Mouse (Mus musculus): ENCODE results near the gene Gm42957.
"Not testable (repeated sequence)": the region's sequence is repeated elsewhere in the genome, so short reads cannot be mapped to it uniquely, and the experiment has no call there.

Gm42957 gene

DNA sequence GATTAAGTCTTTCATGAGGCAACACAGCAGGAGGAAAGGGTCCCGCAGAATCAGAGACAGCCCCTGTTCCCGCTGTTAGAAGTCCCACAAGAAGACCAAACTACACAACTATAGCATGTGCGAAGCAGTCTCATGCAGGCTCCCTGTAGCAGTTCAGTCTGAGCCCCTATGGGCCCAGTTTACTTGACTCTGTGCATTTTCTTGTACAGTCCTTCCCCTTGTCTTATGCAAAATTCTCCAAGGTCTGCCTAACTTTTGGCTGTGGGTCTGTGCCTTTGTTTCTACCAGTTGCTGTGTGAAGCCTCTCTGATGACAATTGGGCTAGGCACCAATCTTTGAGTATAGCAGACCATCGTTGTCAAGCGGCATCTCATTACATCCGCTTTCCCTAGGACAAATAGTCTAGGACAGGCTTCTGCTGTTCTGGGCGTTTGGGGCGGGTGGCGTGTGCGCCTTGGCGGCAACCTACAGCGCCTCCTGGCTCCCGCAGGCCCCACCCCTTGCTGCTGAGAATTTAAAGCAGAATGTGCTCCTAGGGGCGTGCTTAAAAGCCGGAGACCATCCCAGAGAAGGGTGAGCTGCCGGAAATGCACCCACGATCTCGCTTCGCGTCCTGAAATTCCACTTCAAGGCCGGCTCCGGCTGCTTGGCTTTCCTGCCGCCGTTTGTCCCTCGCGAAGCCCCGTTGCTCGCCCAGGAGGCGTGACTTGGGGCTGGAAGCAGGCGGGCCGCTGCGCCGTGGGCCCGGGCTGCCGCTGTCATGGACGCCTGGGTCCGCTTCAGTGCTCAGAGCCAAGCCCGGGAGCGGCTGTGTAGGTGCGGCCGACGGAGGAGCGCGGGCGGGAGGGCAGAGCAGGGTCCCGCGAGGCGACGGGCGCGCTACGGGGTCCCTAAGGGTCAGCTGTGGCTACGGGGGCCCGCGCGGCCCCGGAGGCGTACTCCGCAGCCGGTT lies at the start of gene Gm42957, which contains the start of gene Pex11b:
Gene Gm42957 (plus strand): TSS at position 547 of the 952 bp plus-strand sequence.
Gene Pex11b (plus strand): TSS at position 449 of the 952 bp plus-strand sequence.
- peak; percentile 80 to 82 for DNase-seq (ENCODE audit: low spot score in 2 of 2)

DNA sequence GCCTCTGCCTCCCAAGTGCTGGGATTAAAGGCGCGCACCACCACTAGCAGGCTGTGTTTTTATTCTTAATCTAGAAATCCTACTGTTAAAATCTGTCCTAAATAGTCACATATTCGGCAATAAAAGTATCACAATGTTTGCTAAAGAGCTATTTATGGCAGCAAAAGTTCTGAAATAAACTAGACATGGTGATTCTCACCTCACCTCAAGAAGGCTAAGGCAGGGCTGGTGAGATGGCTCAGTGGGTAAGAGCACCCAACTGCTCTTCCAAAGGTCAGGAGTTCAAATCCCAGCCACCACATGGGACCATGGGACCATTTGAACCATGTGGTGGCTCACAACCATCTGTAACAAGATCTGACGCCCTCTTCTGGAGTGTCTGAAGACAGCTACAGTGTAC lies 44.6 kb upstream of the Gm42957 start:
- no peak for DNase-seq (ENCODE audit: low spot score in 2 of 2)

DNA sequence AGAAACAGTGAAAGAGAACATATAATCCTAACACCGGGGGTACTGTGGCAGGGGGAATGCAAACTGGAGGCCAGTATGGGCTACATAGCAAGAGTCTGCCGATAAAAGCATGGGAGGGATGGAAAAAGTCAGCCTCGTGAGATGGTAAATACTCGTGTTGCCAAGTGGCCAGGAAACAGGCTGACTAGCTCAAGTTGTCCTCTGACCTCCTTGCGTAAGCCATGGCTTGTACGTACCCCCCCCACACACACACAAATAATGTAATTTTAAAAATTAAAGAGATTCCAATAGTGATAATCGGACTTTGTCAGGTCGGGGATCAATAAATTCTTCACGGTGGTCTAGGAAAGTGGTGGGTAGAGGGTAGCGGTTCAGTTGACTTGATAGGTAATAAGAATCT lies 41.9 kb upstream of the Gm42957 start:
- no peak for DNase-seq (ENCODE audit: low spot score in 2 of 2)

DNA sequence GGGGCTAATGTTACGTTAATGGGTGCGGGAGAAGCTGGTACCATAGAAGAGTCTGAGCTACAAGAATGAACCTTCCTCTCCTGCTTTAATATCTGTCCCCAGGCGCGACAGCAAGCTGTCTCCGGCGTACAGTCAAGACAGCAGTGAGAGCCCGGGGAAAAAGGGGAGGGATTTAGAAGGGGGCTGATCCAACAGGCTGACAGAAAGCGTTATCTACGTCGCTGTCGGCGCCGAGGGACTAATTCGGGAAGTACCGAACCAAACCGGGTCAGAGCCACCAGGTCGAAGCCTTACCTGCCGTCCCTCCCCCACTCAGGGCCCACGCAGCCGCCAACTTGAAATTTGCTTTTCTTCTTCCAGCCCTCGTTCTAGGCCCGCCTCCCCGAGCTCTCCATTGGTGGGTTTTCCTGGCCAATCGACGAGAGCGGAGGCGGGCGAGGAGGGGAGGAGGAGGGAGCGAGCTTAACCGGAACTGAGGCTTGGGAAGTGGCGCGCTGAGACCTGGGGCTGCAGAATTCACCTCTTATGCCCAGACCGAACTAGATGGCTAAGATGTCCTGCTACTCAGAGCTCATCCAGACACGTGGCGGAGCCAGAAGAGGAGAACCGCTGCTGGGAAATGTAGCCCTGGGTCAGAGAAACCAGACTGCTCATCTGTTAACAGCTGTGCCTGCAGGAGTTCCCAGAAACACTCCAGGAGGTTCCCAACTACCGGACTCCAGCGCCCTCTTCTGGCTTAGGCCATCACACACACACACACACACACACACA lies 41.3 kb upstream of the Gm42957 start, which contains the start of gene Polr3gl:
Gene Polr3gl (minus strand): TSS at position 392 of the 771 bp plus-strand sequence.
- peak; percentile 82 to 90 for DNase-seq (ENCODE audit: low spot score in 2 of 2)

DNA sequence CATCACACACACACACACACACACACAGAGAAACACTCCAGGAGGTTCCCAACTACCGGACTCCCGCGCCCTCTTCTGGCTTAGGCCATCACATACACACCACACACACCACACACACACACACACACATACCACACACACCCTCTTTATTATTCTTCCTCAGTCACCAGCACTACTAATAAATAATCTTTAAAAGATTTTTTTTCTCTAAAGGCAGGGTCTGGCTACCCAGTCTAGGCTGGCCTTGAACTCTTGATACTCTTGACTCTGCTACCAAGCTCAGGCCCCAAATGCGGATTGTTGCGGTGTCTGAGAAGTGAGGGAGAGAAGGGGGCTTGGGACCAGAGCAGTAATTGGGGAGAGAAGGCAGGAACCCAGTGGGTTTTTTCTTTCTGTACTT lies 40.4 kb upstream of the Gm42957 start:
- no peak for DNase-seq (ENCODE audit: low spot score in 2 of 2)

DNA sequence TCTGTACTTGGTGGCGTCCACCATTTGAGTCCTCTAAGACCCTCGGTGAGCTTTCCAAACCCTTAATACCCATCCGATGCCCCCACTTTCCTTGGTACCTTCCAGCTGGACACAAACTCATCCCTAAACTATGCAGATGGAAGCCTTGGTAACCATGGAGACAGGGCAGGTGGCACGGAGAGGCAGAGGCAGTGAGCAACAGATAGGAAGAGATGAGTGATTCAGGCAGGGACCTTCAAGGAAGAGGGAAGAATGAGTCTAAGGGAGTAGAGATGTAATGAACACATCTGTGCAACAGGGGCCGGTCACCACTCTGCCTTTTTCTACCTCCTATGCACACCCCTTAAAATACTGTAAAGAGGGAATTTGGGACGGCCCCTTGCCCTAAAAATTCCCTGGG lies 39.6 kb upstream of the Gm42957 start:
- no peak for DNase-seq (ENCODE audit: low spot score in 2 of 2)

DNA sequence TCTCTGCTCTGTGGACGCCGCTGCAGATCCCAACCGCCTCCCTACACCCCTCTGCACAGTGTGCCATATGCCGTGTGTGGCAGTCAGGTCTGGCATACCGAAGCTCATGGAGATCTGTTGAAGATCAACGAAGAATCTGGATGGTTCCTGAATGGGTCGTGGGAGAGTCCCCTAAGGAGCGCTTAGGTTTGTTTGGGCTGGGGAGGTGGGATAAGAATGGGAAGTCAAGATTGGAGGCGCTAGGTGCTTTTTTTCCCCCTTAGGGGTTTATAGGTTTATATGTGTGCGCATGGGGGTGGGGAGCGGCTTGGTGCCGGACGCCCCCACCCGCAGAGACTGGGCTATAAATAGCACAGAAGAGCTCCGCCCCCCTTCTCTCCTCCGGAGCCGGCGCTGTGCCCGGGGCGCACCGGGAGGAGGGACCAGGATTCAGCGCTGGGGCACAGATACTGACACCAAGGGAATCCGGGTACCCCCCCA lies 39.0 kb upstream of the Gm42957 start, which contains the start of gene Ankrd34a:
Gene Ankrd34a (plus strand): TSS at position 409 of the 480 bp plus-strand sequence.
- DNase-seq (ENCODE audit: low spot score in 2 of 2), result peak in 1 of 2 experiments; percentile 24

DNA sequence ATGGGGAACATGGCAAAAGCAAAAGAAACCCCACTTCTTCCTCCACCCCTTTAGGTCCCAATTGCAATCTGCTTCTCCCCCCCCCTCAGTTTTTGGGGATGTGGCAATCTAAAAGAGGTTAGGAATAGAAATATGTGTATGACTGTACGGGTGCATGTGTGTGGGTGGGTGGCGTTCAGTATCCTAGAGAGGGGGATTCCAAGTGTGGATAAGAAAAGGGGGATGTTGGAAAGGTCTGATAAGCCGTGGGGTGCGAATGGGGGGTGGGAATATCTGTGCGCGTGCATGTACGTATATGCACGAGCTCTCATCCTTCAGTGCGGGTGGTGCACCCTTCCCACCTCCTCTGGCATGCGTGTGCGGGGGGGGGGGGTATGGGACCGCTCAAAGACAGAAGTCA lies 38.4 kb upstream of the Gm42957 start:
- DNase-seq (ENCODE audit: low spot score in 2 of 2), result no peak

DNA sequence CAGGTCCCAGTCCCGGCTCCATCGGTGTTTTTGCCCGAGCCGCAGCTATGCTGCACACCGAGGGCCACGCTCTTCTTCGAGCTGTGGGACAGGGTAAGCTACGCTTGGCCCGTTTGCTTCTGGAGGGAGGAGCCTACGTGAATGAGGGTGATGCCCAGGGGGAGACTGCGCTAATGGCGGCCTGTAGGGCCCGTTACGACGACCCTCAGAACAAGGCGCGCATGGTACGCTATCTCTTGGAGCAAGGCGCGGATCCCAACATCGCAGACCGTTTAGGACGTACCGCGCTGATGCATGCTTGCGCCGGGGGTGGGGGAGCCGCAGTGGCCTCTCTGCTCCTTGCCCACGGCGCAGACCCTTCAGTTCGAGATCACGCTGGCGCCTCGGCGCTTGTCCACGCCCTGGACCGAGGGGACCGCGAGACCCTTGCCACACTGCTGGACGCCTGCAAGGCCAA lies 37.8 kb upstream of the Gm42957 start:
- peak in 1 of 2 experiments; percentile 24 for DNase-seq (ENCODE audit: low spot score in 2 of 2)

DNA sequence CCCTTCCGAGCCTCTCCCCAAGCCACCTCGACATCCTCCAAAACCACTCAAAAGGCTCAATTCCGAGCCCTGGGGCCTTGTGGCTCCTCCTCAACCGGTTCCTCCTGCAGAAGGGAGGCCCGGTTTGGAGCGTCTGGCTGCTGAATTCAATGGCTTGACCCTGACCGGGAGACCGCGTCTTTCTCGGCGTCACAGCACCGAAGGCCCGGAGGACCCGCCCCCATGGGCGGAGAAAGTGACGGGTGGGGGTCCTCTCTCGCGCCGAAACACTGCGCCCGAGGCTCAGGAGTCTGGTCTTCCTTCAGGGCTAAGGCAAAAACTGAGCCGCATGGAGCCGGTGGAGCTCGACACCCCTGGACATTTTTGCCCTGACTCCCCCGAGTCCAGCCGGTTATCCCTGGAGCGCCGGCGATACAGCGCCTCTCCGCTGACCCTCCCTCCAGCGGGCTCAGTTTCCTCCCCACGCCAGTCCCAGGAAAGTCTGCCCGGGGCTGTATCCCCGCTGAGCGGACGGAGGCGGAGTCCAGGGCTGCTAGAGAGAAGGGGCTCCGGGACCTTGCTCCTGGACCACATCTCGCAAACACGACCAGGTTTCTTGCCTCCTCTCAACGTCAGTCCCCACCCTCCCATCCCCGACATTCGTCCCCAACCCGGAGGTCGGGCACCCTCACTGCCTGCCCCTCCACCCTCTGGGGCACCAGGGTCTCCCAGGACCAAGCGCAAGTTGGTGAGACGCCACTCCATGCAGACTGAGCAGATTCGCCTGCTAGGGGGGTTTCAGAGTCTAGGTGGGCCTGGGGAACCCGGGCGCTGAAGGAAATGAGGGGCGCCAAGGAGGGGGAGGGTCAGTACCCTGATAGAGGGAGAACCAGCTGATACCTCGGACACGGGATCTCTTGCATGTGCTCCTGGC lies 36.9 kb upstream of the Gm42957 start:
- DNase-seq (ENCODE audit: low spot score in 2 of 2), result peak; percentile 52 to 62

DNA sequence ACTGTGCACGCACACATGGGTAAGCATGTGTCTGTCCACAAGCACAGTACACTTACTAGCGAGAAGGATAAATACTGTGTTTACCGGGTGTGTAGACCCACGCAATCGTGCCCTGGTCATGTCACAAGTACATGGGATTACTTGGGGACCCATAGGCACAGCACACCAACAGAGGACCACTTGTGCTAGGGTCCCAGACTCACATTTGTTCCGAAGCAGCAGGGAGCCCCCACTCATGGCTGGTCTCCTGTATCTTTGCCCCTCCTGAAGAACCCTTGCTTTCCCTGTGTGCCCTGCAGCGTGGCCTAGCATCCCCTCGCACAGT lies 36.2 kb upstream of the Gm42957 start:
- DNase-seq (ENCODE audit: low spot score in 2 of 2), result no peak

DNA sequence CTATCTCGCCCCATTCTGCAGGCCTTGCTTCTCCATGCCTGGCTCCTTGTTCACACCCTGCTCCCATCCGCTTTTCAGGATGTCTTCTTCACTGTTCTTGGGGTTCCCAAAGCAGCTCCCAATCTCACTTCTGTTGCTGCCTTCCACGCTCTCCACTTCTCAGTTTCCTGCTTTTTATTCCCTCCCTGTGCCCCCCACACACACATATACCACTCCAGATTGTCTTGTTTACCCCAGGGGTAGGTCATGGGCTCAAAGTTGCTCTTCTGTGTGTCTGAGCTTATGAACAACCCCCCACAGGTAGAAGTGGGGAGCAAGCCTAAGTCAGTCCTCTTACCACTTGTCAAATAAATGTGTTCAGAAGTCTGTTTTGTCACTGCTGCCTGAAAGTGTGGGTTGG lies 35.9 kb upstream of the Gm42957 start:
- DNase-seq (ENCODE audit: low spot score in 2 of 2), result no peak

DNA sequence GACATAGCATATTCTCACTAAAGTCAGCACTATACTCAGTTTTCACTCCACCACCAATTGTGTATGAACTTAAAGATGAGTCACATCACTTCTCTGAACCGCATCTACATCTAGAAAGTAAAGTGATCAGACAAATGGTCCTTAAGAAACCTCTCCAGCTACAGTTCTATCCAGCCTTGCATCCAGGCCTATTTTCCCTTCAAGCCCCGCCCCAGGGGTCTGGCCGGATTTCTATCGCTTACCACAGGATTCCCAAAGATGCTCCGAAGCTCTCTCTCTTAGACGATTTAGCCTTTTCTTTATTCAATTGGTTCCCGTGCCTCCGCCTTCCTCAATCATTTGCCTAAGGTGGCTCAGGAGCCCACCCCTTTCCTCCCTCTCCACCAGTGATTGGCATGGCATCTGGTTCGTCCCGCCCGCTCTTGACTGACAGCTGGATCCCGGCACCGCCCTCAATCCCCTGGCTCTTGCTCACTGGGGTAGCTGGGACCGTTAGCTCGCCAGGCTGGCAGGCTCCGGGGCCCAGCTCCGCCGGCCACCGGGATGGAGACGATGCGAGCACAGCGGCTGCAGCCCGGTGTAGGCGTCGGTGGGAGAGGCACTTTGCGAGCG lies 34.5 kb upstream of the Gm42957 start, which contains the start of gene Lix1l:
Gene Lix1l (plus strand): TSS at position 511 of the 612 bp plus-strand sequence.
- peak; percentile 71 to 85 for DNase-seq (ENCODE audit: low spot score in 2 of 2)

DNA sequence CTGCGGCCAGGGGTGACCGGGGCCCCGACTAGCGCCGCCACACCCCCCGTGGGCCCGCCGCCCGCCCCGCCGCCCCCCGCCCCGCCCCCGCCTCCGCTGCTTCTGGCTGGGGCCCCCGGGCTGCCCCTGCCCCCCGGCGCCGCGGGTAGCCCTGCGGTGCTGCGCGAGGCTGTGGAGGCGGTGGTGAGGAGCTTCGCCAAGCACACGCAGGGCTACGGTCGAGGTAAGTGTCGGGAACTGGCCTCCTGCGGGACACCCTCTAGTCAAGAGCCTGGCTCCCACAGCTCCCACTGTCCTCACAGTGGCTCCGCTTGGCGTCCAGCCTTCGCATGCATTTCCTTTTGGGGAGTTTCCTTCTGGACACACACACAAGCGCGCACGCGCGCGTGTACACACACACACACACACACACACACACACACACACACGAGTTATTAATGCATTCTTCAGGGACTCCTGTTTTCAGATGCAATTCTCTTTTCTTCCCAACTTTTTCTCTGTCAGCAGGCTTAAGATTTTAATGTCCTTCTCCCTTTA lies 34.0 kb upstream of the Gm42957 start:
- peak in 1 of 2 experiments; percentile 43 for DNase-seq (ENCODE audit: low spot score in 2 of 2)

DNA sequence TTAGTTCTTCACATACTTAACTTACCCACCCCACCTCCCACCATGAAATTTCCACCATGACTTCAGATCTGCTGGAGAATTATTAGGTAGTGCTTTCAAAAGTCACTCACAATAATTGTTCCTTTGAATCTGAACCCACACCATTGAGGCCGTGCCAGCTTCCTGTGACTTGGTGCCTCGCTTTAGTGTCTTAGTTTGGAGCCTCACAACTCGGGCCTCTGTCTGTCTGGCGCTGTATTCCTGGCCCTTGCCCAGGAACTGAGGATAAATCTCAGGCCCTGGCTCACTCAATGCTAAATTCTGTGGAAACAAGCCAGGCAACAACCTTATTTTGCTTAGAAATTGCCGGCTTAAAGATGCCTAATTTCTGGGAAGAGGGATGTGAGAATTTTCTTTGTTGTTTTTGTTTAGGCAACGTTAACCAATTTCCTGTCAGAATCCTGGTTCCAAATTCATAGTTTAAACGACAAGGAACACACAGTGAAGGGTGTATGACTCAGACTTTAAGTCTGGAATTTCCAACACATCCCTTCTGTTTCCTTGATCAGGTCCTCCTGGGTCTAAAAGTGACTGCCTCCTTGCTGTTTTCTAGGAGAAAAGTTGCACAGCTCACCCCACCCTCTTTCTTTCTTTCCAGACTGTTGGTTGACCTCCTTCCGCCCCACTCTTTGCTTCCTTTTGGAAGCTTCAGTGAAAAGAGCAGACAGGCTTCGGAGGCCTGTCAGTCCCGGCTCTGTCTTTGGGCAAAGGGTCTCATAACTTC lies 33.2 kb upstream of the Gm42957 start:
- DNase-seq (ENCODE audit: low spot score in 2 of 2), result peak in 1 of 2 experiments; percentile 44

DNA sequence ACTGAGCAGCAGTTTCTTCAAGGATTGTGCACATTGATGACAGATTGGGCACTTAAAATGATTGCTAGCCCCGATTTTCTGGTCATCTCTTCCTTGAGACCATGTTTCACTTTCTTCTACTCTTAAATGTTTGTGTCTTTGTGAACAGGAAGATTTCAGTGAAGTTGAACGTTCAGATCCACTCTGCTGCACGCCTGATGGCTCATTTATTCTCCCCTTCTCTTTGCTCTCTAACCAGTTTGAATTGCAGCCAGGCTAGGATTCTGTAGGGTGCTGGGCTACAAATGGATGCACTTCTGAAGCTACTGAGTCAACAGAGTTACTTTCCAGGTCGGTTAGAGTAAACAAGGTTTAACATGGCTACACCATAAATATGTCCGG lies 32.6 kb upstream of the Gm42957 start:
- DNase-seq (ENCODE audit: low spot score in 2 of 2), result no peak

DNA sequence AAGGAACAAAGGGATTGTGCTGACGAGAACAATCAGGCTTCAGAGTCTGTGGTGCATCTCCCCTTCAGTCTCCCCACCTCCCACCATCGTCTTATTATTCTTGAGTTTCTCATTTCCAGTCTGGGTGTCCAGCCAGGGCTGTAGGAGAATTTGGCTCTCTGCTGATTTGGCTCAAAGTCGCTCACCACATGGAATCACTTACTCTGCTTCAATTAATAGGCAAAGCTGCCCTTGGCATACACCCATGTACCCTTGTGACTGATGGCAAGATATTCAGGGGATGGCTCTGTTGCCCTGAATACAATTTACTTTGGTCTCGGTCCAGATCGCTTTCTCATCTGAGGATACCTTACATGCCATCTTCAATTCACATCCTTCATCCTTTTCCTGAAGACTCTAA lies 32.0 kb upstream of the Gm42957 start:
- DNase-seq (ENCODE audit: low spot score in 2 of 2), result peak in 1 of 2 experiments; percentile 57

DNA sequence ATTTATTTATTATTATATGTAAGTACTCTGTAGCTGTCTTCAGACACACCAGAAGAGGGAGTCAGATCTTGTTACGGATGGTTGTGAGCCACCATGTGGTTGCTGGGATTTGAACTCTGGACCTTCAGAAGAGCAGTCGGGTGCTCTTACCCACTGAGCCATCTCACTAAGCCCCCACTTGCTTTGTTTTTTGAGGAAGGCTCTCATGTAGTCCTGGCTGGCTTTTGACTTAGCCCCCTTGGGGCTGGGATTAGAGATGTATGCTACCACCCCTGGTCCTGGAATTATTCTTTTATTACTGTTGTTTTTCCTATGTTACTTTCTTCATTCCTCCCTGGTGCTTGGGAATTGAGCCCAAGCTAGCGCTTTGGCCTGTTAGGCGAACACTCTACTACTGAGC lies 29.3 kb upstream of the Gm42957 start:
- DNase-seq (ENCODE audit: low spot score in 2 of 2), result not testable (repeated sequence)

DNA sequence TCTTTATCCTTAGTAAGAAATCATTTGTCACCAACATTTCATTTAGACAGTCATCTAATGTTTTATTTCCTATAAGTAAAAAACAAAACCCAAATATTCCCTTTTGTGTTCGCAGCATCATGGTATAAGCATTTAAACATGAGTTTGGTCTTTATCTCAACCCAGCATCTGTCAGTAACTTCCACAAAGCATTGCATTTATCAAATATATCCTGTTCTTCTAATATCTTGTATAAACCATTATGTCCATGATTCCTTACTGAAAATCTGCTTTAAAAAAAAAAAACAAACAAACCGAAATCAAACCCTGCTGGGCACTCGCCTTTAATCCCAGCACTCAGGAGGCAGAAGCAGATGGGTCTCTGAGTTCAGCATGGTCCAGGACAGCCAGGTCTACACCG lies 28.7 kb upstream of the Gm42957 start:
- no peak for DNase-seq (ENCODE audit: low spot score in 2 of 2)

DNA sequence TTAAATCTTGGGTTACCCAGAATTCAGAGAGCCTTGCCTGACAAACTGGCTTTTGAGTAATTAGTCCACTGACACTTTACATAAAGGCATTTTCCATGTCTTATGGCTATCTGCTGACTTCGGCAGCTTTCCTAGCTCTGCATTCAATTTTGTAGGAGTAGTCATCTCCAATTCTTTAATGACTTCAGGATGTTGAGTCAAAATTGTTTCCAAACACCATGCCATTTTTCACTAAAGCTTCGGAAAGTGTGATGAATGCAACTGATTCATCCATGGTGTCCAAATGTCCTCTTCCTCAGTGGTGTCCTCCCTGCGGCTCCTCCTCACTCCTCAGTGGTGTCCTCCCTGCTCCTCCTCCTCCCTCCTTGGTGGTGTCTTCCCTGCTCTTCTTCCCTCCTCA lies 17.3 kb upstream of the Gm42957 start:
- DNase-seq (ENCODE audit: low spot score in 2 of 2), result no peak

All from cerebellum, postnatal 4 days (tissue).